Mouse (Mus musculus): ENCODE data around the gene Art3. TPM values are rescaled to one million over a fixed set of nuclear protein-coding genes. Genes with fewer than 3 reads are reported as not detected.

The Art3 gene
- polyA plus RNA-seq, 1 experiment from 2014 or later: 2.9 TPM

- H3K27ac ChIP-seq: no peak overlapping the region
- H3K4me1 ChIP-seq: peaks cover 4% of the 10 kb centered on the region
- H3K9ac ChIP-seq: no peak overlapping the region
- H3K36me3 ChIP-seq: no peaks in the 10 kb centered on the region
- H3K9me3 ChIP-seq: no peaks in the 10 kb centered on the region
- H3K27me3 ChIP-seq: no peaks in the 10 kb centered on the region
- H3K4me3 ChIP-seq: no peak overlapping the region
- no peak overlapping the region for H3K4me2 ChIP-seq (replicated peaks)
- 79% methylated on average over 7 of the region's 7 CpGs for WGBS
- ATAC-seq (ENCODE audit: insufficient number of reproducible peaks, insufficient read depth, low FRiP score, low TSS enrichment): no peak
Observed at GRCm38 (mm10) chr5:92313776-92314175, 17.9 kb upstream of the Art3 start.

- Histone ChIP-seq H3K9me3 (no peaks in the 10 kb centered on the region), H3K4me3 (no peak overlapping the region), H3K9ac (no peak overlapping the region), H3K36me3 (no peaks in the 10 kb centered on the region), H3K27me3 (no peaks in the 10 kb centered on the region), H3K4me1 (no peaks in the 10 kb centered on the region), H3K27ac (no peak overlapping the region), H3K4me2 (replicated peaks) (no peak overlapping the region)
- WGBS: 78% methylated on average over 7 of the region's 7 CpGs
- no peak for ATAC-seq (ENCODE audit: insufficient number of reproducible peaks, insufficient read depth, low FRiP score, low TSS enrichment)
Observed at GRCm38 (mm10) chr5:92318119-92318518, 13.5 kb upstream of the Art3 start.

- Histone ChIP-seq H3K27ac (no peak overlapping the region), H3K36me3 (no peaks in the 10 kb centered on the region), H3K4me2 (replicated peaks) (no peak overlapping the region), H3K4me3 (no peak overlapping the region), H3K9me3 (no peaks in the 10 kb centered on the region), H3K27me3 (no peaks in the 10 kb centered on the region), H3K4me1 (no peaks in the 10 kb centered on the region), H3K9ac (no peak overlapping the region)
- no peak for ATAC-seq (ENCODE audit: insufficient number of reproducible peaks, insufficient read depth, low FRiP score, low TSS enrichment)
- WGBS: 94% methylated on average over 14 of the region's 14 CpGs
Observed at GRCm38 (mm10) chr5:92318596-92318995, 13.0 kb upstream of the Art3 start.

GRCm38 (mm10) chr5:92321631-92322400 lies 9.8 kb upstream of the Art3 start:
- Histone ChIP-seq H3K4me2 (replicated peaks) (no peak overlapping the region), H3K9ac (no peak overlapping the region), H3K4me1 (no peaks in the 10 kb centered on the region), H3K4me3 (no peak overlapping the region), H3K27ac (no peak overlapping the region), H3K27me3 (no peaks in the 10 kb centered on the region), H3K36me3 (no peaks in the 10 kb centered on the region), H3K9me3 (no peaks in the 10 kb centered on the region)
- 74% methylated on average over 8 of the region's 8 CpGs for WGBS
- ATAC-seq (ENCODE audit: insufficient number of reproducible peaks, insufficient read depth, low FRiP score, low TSS enrichment): no peak

GRCm38 (mm10) chr5:92322612-92323011 lies 9.0 kb upstream of the Art3 start:
- Histone ChIP-seq H3K4me2 (replicated peaks) (no peak overlapping the region), H3K4me1 (no peaks in the 10 kb centered on the region), H3K9me3 (no peaks in the 10 kb centered on the region), H3K9ac (no peak overlapping the region), H3K27me3 (no peaks in the 10 kb centered on the region), H3K27ac (no peak overlapping the region), H3K36me3 (no peaks in the 10 kb centered on the region), H3K4me3 (no peak overlapping the region)
- 79% methylated on average over 4 of the region's 4 CpGs for WGBS
- ATAC-seq (ENCODE audit: insufficient number of reproducible peaks, insufficient read depth, low FRiP score, low TSS enrichment): no peak

- Histone ChIP-seq H3K9ac (no peak overlapping the region), H3K27ac (no peak overlapping the region), H3K4me1 (no peaks in the 10 kb centered on the region), H3K9me3 (no peaks in the 10 kb centered on the region), H3K4me3 (no peak overlapping the region), H3K36me3 (no peaks in the 10 kb centered on the region), H3K27me3 (no peaks in the 10 kb centered on the region), H3K4me2 (replicated peaks) (no peak overlapping the region)
- no peak for ATAC-seq (ENCODE audit: insufficient number of reproducible peaks, insufficient read depth, low FRiP score, low TSS enrichment)
- 73% methylated on average over 5 of the region's 5 CpGs for WGBS
Observed at GRCm38 (mm10) chr5:92323264-92323663, 8.4 kb upstream of the Art3 start.

- no peaks in the 10 kb centered on the region for H3K4me1 ChIP-seq
- no peak overlapping the region for H3K4me2 ChIP-seq (replicated peaks)
- H3K27ac ChIP-seq: no peak overlapping the region
- no peak overlapping the region for H3K4me3 ChIP-seq
- no peaks in the 10 kb centered on the region for H3K36me3 ChIP-seq
- WGBS: 73% methylated on average over 6 of the region's 6 CpGs
- H3K9me3 ChIP-seq: no peaks in the 10 kb centered on the region
- ATAC-seq (ENCODE audit: insufficient number of reproducible peaks, insufficient read depth, low FRiP score, low TSS enrichment): no peak
- no peak overlapping the region for H3K9ac ChIP-seq
- H3K27me3 ChIP-seq: no peaks in the 10 kb centered on the region
Observed at GRCm38 (mm10) chr5:92327367-92327766, 4.3 kb upstream of the Art3 start.

GRCm38 (mm10) chr5:92327929-92328328 lies 3.7 kb upstream of the Art3 start, which contains the start of gene Cxcl9:
Gene Cxcl9 (minus strand): TSS chr5:92328079.
- ATAC-seq (ENCODE audit: insufficient number of reproducible peaks, insufficient read depth, low FRiP score, low TSS enrichment): no peak
- Histone ChIP-seq H3K36me3 (no peaks in the 10 kb centered on the region), H3K4me1 (no peaks in the 10 kb centered on the region), H3K4me3 (no peak within 1 kb of the TSS), H3K27ac (no peak within 1 kb of the TSS), H3K4me2 (replicated peaks) (no peak within 1 kb of the TSS), H3K27me3 (no peaks in the 10 kb centered on the region), H3K9me3 (no peaks in the 10 kb centered on the region), H3K9ac (no peak within 1 kb of the TSS)
- WGBS: 82% methylated on average over 7 of the region's 7 CpGs

GRCm38 (mm10) chr5:92331122-92331521 lies 505 bp upstream of the Art3 start:
- Histone ChIP-seq H3K4me2 (replicated peaks) (no peak overlapping the region), H3K9ac (no peak overlapping the region), H3K36me3 (no peaks in the 10 kb centered on the region), H3K27me3 (no peaks in the 10 kb centered on the region), H3K9me3 (no peaks in the 10 kb centered on the region), H3K27ac (no peak overlapping the region), H3K4me1 (no peaks in the 10 kb centered on the region), H3K4me3 (no peak overlapping the region)
- WGBS: 92% methylated on average over 12 of the region's 12 CpGs
- no peak for ATAC-seq (ENCODE audit: insufficient number of reproducible peaks, insufficient read depth, low FRiP score, low TSS enrichment)

- Histone ChIP-seq H3K36me3 (no peaks in the 10 kb centered on the region), H3K4me3 (no peak overlapping the region)
- no peak for ATAC-seq (ENCODE audit: insufficient number of reproducible peaks, insufficient read depth, low FRiP score, low TSS enrichment)
Observed at GRCm38 (mm10) chr5:92332359-92332840, 773 bp downstream of the Art3 start.

GRCm38 (mm10) chr5:92336743-92337142 lies 5.1 kb downstream of the Art3 start:
- Histone ChIP-seq H3K4me1 (no peaks in the 10 kb centered on the region), H3K9ac (no peak overlapping the region), H3K27ac (no peak overlapping the region), H3K36me3 (no peaks in the 10 kb centered on the region), H3K4me3 (no peak overlapping the region), H3K4me2 (replicated peaks) (no peak overlapping the region), H3K9me3 (no peaks in the 10 kb centered on the region), H3K27me3 (no peaks in the 10 kb centered on the region)
- no peak for ATAC-seq (ENCODE audit: insufficient number of reproducible peaks, insufficient read depth, low FRiP score, low TSS enrichment)
- 73% methylated on average over 3 of the region's 3 CpGs for WGBS

More at GRCm38 (mm10) chr5:92332359-92332840, 773 bp downstream of the Art3 start:
- Histone ChIP-seq H3K27me3 (no peaks in the 10 kb centered on the region), H3K9ac (no peak overlapping the region), H3K4me2 (replicated peaks) (no peak overlapping the region), H3K4me1 (no peaks in the 10 kb centered on the region), H3K9me3 (no peaks in the 10 kb centered on the region), H3K27ac (no peak overlapping the region)
- 72% methylated on average over 9 of the region's 9 CpGs for WGBS

GRCm38 (mm10) chr5:92340606-92341005 lies 9.0 kb downstream of the Art3 start:
- H3K27me3 ChIP-seq: no peaks in the 10 kb centered on the region
- WGBS: 72% methylated on average over 4 of the region's 4 CpGs
- no peak for ATAC-seq (ENCODE audit: insufficient number of reproducible peaks, insufficient read depth, low FRiP score, low TSS enrichment)
- no peaks in the 10 kb centered on the region for H3K36me3 ChIP-seq
- no peak overlapping the region for H3K4me2 ChIP-seq (replicated peaks)
- no peak overlapping the region for H3K9ac ChIP-seq
- H3K27ac ChIP-seq: no peak overlapping the region
- H3K9me3 ChIP-seq: no peaks in the 10 kb centered on the region
- H3K4me3 ChIP-seq: no peak overlapping the region
- no peaks in the 10 kb centered on the region for H3K4me1 ChIP-seq

Data from embryonic facial prominence, embryonic 12.5 days (tissue).